ENCODE assay signal across 32 mouse cellular contexts in the genomic region with DNA sequence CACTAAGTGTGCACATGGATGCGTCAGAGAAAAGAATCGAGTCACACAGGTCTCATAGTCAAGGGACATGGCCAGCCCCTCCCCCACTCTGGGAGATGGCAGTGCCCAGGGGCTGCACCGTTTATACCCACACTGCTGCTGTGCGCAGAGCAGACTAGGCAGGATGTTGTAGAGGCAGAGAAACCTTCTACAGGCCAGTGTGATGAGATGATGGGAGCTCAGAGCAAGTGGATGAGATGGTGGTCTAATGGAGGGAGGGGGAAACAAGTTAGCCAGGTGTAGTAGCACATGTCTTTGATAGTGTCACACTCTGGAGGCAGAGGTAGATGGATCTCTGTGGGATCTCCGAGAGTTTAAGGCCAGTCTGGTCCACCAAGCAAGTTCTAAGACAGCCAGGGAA.
"Had no signal": no experiment of that assay in that cellular context is flagged by ENCODE, and none has a peak within 500 bp of the region (broad histone marks: within the 10 kb centered on the region; RNA-seq: fewer than 3 reads in every experiment).

No protein-coding gene starts in this region.

- H3K4me2 ChIP-seq: limb, embryonic 12.5 days; limb, embryonic 13.5 days; limb, embryonic 15.5 days; liver, embryonic 11.5 days; liver, embryonic 12.5 days; liver, embryonic 13.5 days; liver, embryonic 15.5 days; lung, embryonic 14.5 days; lung, embryonic 15.5 days; midbrain, embryonic 11.5 days; midbrain, embryonic 12.5 days; midbrain, embryonic 13.5 days; midbrain, embryonic 15.5 days; neural tube, embryonic 12.5 days had no signal

- H3K4me1 ChIP-seq: limb, embryonic 10.5 days; limb, embryonic 12.5 days; limb, embryonic 13.5 days; liver, embryonic 12.5 days; liver, embryonic 13.5 days; lung, embryonic 15.5 days; megakaryocyte, embryonic 14.5 days; neural tube, embryonic 12.5 days had no signal

- H3K9ac ChIP-seq: limb, embryonic 12.5 days; limb, embryonic 13.5 days; limb, embryonic 15.5 days; liver, embryonic 12.5 days; liver, embryonic 13.5 days; liver, embryonic 14.5 days; liver, embryonic 15.5 days; liver, postnatal 0 days; lung, embryonic 14.5 days; lung, embryonic 15.5 days; midbrain, embryonic 12.5 days; midbrain, embryonic 13.5 days; midbrain, embryonic 15.5 days; neural tube, embryonic 12.5 days had no signal

- H3K9me3 ChIP-seq: limb, embryonic 10.5 days; limb, embryonic 12.5 days; limb, embryonic 13.5 days; limb, embryonic 15.5 days; liver, embryonic 12.5 days; liver, embryonic 13.5 days; liver, embryonic 15.5 days; lung, embryonic 15.5 days; megakaryocyte, embryonic 14.5 days; midbrain, embryonic 10.5 days; midbrain, embryonic 12.5 days; midbrain, embryonic 13.5 days; midbrain, embryonic 15.5 days; neural tube, embryonic 12.5 days had no signal

- H3K4me3 ChIP-seq: limb, embryonic 10.5 days; limb, embryonic 12.5 days; limb, embryonic 13.5 days; limb, embryonic 15.5 days; liver, embryonic 12.5 days; liver, embryonic 13.5 days; liver, embryonic 15.5 days; lung, embryonic 15.5 days; megakaryocyte, embryonic 14.5 days; midbrain, embryonic 10.5 days; midbrain, embryonic 12.5 days; midbrain, embryonic 13.5 days; midbrain, embryonic 15.5 days; myocyte; neural tube, embryonic 12.5 days had no signal

- H3K36me3 ChIP-seq: limb, embryonic 15.5 days; liver, embryonic 12.5 days; liver, embryonic 13.5 days; liver, embryonic 15.5 days; lung, embryonic 15.5 days; midbrain, embryonic 10.5 days; midbrain, embryonic 12.5 days; midbrain, embryonic 13.5 days; midbrain, embryonic 15.5 days; neural tube, embryonic 12.5 days had no signal

- H3K27me3 ChIP-seq: limb, embryonic 12.5 days; limb, embryonic 13.5 days; limb, embryonic 15.5 days; liver, embryonic 12.5 days; liver, embryonic 13.5 days; liver, embryonic 15.5 days; lung, embryonic 15.5 days; midbrain, embryonic 15.5 days; neural tube, embryonic 12.5 days had no signal

- ATAC-seq: liver, embryonic 12.5 days; liver, postnatal 0 days; lung, postnatal 0 days; midbrain, embryonic 13.5 days; midbrain, embryonic 15.5 days; midbrain, embryonic 16.5 days had no signal

- H3K27ac ChIP-seq: limb, embryonic 10.5 days; limb, embryonic 12.5 days; limb, embryonic 13.5 days; limb, embryonic 15.5 days; liver, embryonic 12.5 days; liver, embryonic 13.5 days; liver, embryonic 14.5 days; liver, embryonic 15.5 days; lung, embryonic 15.5 days; macrophage; midbrain, embryonic 10.5 days; midbrain, embryonic 12.5 days; midbrain, embryonic 13.5 days; midbrain, embryonic 15.5 days; neural tube, embryonic 12.5 days had no signal

- DNase-seq: left cerebral cortex, postnatal 4 days; liver; liver, embryonic 13.5 days; liver, postnatal 0 days; lung, adult 18-20 months; lung, adult 2 months; lung, embryonic 14.5 days; lung, postnatal 10 days; lung, postnatal 14 days; lung, postnatal 36 days; lung, postnatal 4 days; midbrain, embryonic 14.5 days had no signal
